Mouse (Mus musculus): Measurements from ENCODE around the gene Mctp1. TPM values are rescaled to one million over a fixed set of nuclear protein-coding genes. Genes with fewer than 3 reads are reported as not detected.
"Not testable (repeated sequence)": the region's sequence is repeated elsewhere in the genome, so short reads cannot be mapped to it uniquely, and the experiment has no call there.

The Mctp1 gene
- total and polyA plus RNA-seq, 2 experiments from 2014 or later, result 7.2 to 13.5 TPM

DNA sequence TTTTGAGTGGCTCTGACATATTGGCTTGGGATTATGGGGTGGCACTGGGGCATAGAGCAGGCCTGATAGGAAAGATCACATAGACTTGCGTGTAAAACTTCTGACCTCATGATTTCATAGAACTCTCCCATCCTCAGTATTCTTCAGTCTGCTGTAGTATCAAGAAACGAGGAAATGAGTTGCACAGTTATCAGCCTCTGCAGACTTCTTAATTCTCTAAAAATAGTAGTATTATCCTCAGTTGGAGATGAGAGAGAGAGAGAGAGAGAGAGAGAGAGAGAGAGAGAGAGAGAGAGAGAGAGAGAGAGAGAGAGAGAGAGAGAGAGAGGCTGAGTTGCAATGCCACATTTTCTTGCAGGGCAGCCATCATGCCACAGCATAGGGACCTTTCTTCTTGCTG is 45.6 kb downstream of the Mctp1 start:
- Histone ChIP-seq H3K4me2 (ENCODE audit: low read depth) (no peak overlapping the region), H3K27me3 (ENCODE audit: insufficient read depth, low read length) (no peaks in the 10 kb centered on the region), H3K9me3 (ENCODE audit: low read length) (no peaks in the 10 kb centered on the region), H3K36me3 (ENCODE audit: insufficient read depth) (no peaks in the 10 kb centered on the region), H3K27ac (ENCODE audit: low read depth, low read length) (no peak overlapping the region), H3K9ac (no peak overlapping the region), H3K4me1 (ENCODE audit: insufficient read depth) (no peaks in the 10 kb centered on the region), H3K4me3 (ENCODE audit: low read depth, low read length) (no peak overlapping the region)
- DNase-seq, result no peak
- TF ChIP-seq CTCF (IDR thresholded peaks at IDR 0.05; ENCODE audit: low read depth), result no peak
- no peak for ATAC-seq
- WGBS, result 72% methylated on average over 2 of the region's 2 CpGs

GRCm38 (mm10) chr13:76431946-76432345 is 47.6 kb downstream of the Mctp1 start:
- H3K27ac ChIP-seq (ENCODE audit: low read depth, low read length), result no peak overlapping the region
- H3K4me1 ChIP-seq (ENCODE audit: insufficient read depth), result no peaks in the 10 kb centered on the region
- no peaks in the 10 kb centered on the region for H3K36me3 ChIP-seq (ENCODE audit: insufficient read depth)
- WGBS, result 93% methylated on average over 2 of the region's 2 CpGs
- no peaks in the 10 kb centered on the region for H3K27me3 ChIP-seq (ENCODE audit: insufficient read depth, low read length)
- no peak overlapping the region for H3K4me3 ChIP-seq (ENCODE audit: low read depth, low read length)
- TF ChIP-seq CTCF (IDR thresholded peaks at IDR 0.05; ENCODE audit: low read depth), result no peak
- no peaks in the 10 kb centered on the region for H3K9me3 ChIP-seq (ENCODE audit: low read length)
- DNase-seq (no peak), ATAC-seq (no peak)
- H3K9ac ChIP-seq, result no peak overlapping the region
- H3K4me2 ChIP-seq (ENCODE audit: low read depth), result no peak overlapping the region

DNA sequence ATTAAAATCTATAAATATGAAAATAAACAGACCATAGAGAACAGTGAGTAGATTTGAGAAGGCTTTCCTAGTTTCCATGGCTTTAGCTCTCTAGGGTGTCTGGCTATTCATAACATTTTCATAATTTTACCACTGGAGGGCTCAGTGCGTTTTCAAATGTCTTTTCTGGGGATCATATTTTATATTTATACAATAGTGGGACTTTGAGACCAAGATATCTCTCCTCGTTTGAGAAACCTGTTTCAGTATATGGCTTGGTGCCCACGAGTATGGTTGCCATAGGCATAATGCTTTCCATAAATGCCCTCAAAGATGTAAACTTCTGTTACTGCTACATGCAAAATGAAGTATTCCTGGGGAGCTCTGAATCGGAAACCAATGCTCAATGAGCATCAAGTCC is 49.1 kb downstream of the Mctp1 start:
- DNase-seq, result peak; percentile 12
- 72% methylated on average over 4 of the region's 4 CpGs for WGBS
- no peaks in the 10 kb centered on the region for H3K4me1 ChIP-seq (ENCODE audit: insufficient read depth)
- no peak overlapping the region for H3K4me2 ChIP-seq (ENCODE audit: low read depth)
- no peak overlapping the region for H3K9ac ChIP-seq
- no peaks in the 10 kb centered on the region for H3K27me3 ChIP-seq (ENCODE audit: insufficient read depth, low read length)
- H3K27ac ChIP-seq (ENCODE audit: low read depth, low read length), result no peak overlapping the region
- no peak overlapping the region for H3K4me3 ChIP-seq (ENCODE audit: low read depth, low read length)
- peak; percentile 42; the same call in 1 of the 2 replicates for ATAC-seq
- H3K36me3 ChIP-seq (ENCODE audit: insufficient read depth), result no peaks in the 10 kb centered on the region
- no peaks in the 10 kb centered on the region for H3K9me3 ChIP-seq (ENCODE audit: low read length)
- no peak for TF ChIP-seq CTCF (IDR thresholded peaks at IDR 0.05; ENCODE audit: low read depth)

- Histone ChIP-seq H3K9me3 (ENCODE audit: low read length) (no peaks in the 10 kb centered on the region), H3K4me2 (ENCODE audit: low read depth) (no peak overlapping the region), H3K9ac (no peak overlapping the region), H3K27ac (ENCODE audit: low read depth, low read length) (no peak overlapping the region), H3K4me1 (ENCODE audit: insufficient read depth) (no peaks in the 10 kb centered on the region), H3K36me3 (ENCODE audit: insufficient read depth) (no peaks in the 10 kb centered on the region), H3K27me3 (ENCODE audit: insufficient read depth, low read length) (no peaks in the 10 kb centered on the region), H3K4me3 (ENCODE audit: low read depth, low read length) (no peak overlapping the region)
- TF ChIP-seq CTCF (IDR thresholded peaks at IDR 0.05; ENCODE audit: low read depth), result no peak
- DNase-seq, result no peak
- no peak for ATAC-seq
Observed at GRCm38 (mm10) chr13:76436426-76436825, 52.1 kb downstream of the Mctp1 start.

- ATAC-seq (no peak), DNase-seq (no peak)
- H3K27me3 ChIP-seq (ENCODE audit: insufficient read depth, low read length), result no peaks in the 10 kb centered on the region
- H3K36me3 ChIP-seq (ENCODE audit: insufficient read depth), result no peaks in the 10 kb centered on the region
- H3K4me2 ChIP-seq (ENCODE audit: low read depth), result no peak overlapping the region
- 94% methylated on average over 1 of the region's 1 CpGs for WGBS
- no peak overlapping the region for H3K4me3 ChIP-seq (ENCODE audit: low read depth, low read length)
- TF ChIP-seq CTCF (IDR thresholded peaks at IDR 0.05; ENCODE audit: low read depth), result no peak
- no peak overlapping the region for H3K27ac ChIP-seq (ENCODE audit: low read depth, low read length)
- no peak overlapping the region for H3K9ac ChIP-seq
- H3K4me1 ChIP-seq (ENCODE audit: insufficient read depth), result no peaks in the 10 kb centered on the region
- H3K9me3 ChIP-seq (ENCODE audit: low read length), result no peaks in the 10 kb centered on the region
Observed at GRCm38 (mm10) chr13:76438765-76439164, 54.4 kb downstream of the Mctp1 start.

DNA sequence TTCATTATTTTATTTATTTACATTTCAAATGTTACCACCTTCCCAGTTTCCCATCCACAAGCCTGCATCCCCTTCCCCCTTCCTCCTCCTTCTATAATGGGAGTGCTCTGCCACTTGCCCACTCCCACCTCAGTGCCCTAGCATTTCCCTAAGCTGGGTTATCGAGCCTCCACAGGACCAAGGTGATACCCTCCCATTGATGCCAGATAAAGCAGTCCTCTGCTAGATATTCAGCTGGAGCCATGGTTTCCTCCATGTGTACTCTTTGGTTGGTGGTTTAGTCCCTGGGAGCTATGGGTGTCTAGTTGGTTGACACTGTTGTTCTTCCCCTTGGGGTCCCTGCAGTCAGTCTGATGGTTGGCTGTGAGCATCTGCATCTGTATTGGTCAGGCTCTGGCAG is 61.7 kb downstream of the Mctp1 start:
- Histone ChIP-seq H3K9me3 (ENCODE audit: low read length) (no peaks in the 10 kb centered on the region), H3K27ac (ENCODE audit: low read depth, low read length) (no peak overlapping the region), H3K4me3 (ENCODE audit: low read depth, low read length) (no peak overlapping the region), H3K4me2 (ENCODE audit: low read depth) (no peak overlapping the region), H3K27me3 (ENCODE audit: insufficient read depth, low read length) (no peaks in the 10 kb centered on the region), H3K36me3 (ENCODE audit: insufficient read depth) (no peaks in the 10 kb centered on the region), H3K9ac (no peak overlapping the region), H3K4me1 (ENCODE audit: insufficient read depth) (no peaks in the 10 kb centered on the region)
- ATAC-seq (no peak), DNase-seq (no peak)
- TF ChIP-seq CTCF (IDR thresholded peaks at IDR 0.05; ENCODE audit: low read depth), result no peak
- 84% methylated on average over 1 of the region's 1 CpGs for WGBS

DNA sequence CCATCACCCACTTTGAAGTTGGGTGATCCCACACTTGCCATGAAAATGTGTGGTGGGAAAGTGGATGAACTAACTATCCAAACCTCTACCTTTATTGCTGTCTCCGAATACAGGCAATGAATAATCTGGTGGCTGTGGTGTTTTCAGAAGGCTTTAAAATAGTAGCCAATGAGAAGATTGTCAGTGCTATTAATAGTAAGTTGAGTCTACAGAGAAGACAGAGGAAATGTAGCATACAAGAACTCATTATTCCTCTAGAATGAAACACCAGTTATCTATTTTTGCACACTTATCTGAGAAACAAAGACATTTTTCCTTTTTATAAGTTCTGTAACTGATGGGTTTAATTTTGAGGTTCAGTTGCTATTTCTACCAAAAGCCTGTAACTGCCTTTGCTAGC is 63.2 kb downstream of the Mctp1 start:
- Histone ChIP-seq H3K9ac (no peak overlapping the region), H3K27ac (ENCODE audit: low read depth, low read length) (no peak overlapping the region), H3K4me3 (ENCODE audit: low read depth, low read length) (no peak overlapping the region), H3K36me3 (ENCODE audit: insufficient read depth) (no peaks in the 10 kb centered on the region), H3K9me3 (ENCODE audit: low read length) (no peaks in the 10 kb centered on the region), H3K4me2 (ENCODE audit: low read depth) (no peak overlapping the region), H3K4me1 (ENCODE audit: insufficient read depth) (no peaks in the 10 kb centered on the region), H3K27me3 (ENCODE audit: insufficient read depth, low read length) (no peaks in the 10 kb centered on the region)
- WGBS, result 86% methylated on average over 1 of the region's 1 CpGs
- no peak for DNase-seq
- no peak for ATAC-seq
- TF ChIP-seq CTCF (IDR thresholded peaks at IDR 0.05; ENCODE audit: low read depth), result no peak

GRCm38 (mm10) chr13:76451526-76451925 is 67.2 kb downstream of the Mctp1 start:
- H3K4me1 ChIP-seq (ENCODE audit: insufficient read depth); H3K27me3 ChIP-seq (ENCODE audit: insufficient read depth, low read length); H3K36me3 ChIP-seq (ENCODE audit: insufficient read depth); H3K9ac ChIP-seq; H3K4me3 ChIP-seq (ENCODE audit: low read depth, low read length); ATAC-seq; DNase-seq; H3K9me3 ChIP-seq (ENCODE audit: low read length); H3K27ac ChIP-seq (ENCODE audit: low read depth, low read length); H3K4me2 ChIP-seq (ENCODE audit: low read depth): not testable (repeated sequence)
- WGBS, result 76% methylated on average over 3 of the region's 3 CpGs

All from forebrain, postnatal 0 days (tissue).